Mouse (Mus musculus) embryonic facial prominence, embryonic 14.5 days (tissue): ENCODE measurements around the gene Frzb. TPM values are rescaled to one million over a fixed set of nuclear protein-coding genes. Genes with fewer than 3 reads are reported as not detected.
A peak's percentile ranks its signal among the peaks of the same experiment; 100 is the strongest.

Experiments used
- ATAC-seq: fragments of 200-750 bp; cut with Nextera tagmentation; 2 replicates; pipeline ENCODE4 v1.8.0; 2017; ENCODE audit warnings: low read depth, moderate number of reproducible peaks, moderate TSS enrichment
- DNase-seq: peaks from one replicate; pipeline ENCODE4 v3.0.0-alpha.2; 2015; ENCODE audit warnings: low spot score
- H3K27ac ChIP-seq: fragments of 300-500 bp; sonication (generic); replicated peaks from 2 replicates; pipeline ENCODE4 v1.5.1; 2014; ENCODE audit warnings: low read depth, mild to moderate bottlenecking, low read length, moderate library complexity
- H3K27me3 ChIP-seq: fragments of 300-500 bp; sonication (generic); replicated peaks from 2 replicates; pipeline ENCODE4 v1.6.1; 2014; ENCODE audit warnings: low read length; ENCODE audit not compliant: control insufficient read depth, insufficient read depth
- H3K36me3 ChIP-seq: fragments of 300-500 bp; sonication (generic); 2 replicates; pipeline ENCODE4 v1.6.1; 2014; ENCODE audit warnings: low read length, mixed read lengths; ENCODE audit not compliant: control insufficient read depth, insufficient read depth
- H3K4me1 ChIP-seq: fragments of 300-500 bp; sonication (generic); 2 replicates; pipeline ENCODE4 v1.6.1; 2014; ENCODE audit warnings: antibody characterized with exemption, low read length; ENCODE audit not compliant: control insufficient read depth, insufficient read depth
- H3K4me2 ChIP-seq: fragments of 300-500 bp; sonication (generic); 2 replicates; pipeline ENCODE4 v1.6.1; 2014; ENCODE audit warnings: low read depth, mild to moderate bottlenecking, low read length, moderate library complexity, mixed read lengths
- H3K4me3 ChIP-seq: fragments of 300-500 bp; sonication (generic); 2 replicates; pipeline ENCODE4 v1.5.1; 2014; ENCODE audit warnings: low read depth, mild to moderate bottlenecking, low read length
- H3K9ac ChIP-seq: fragments of 300-500 bp; sonication (generic); 2 replicates; pipeline ENCODE4 v1.6.1; 2014; ENCODE audit warnings: low read depth, mild to moderate bottlenecking, low read length, moderate library complexity, mixed read lengths
- H3K9me3 ChIP-seq: fragments of 300-500 bp; sonication (generic); 2 replicates; pipeline ENCODE4 v1.6.1; 2016; ENCODE audit warnings: low read length; ENCODE audit not compliant: control insufficient read depth
- whole genome bisulfite sequencing: fragments of 180-500 bp; shearing (Covaris S2); extraction: QIAGEN DNeasy Blood & Tissue Kit; methylation state at CpG from one replicate; pipeline ENCODE4 v1.1.7; 2014; 5-methylcytosine and 5-hydroxymethylcytosine counted together
- polyA plus RNA-seq: library from polyadenylated mRNA; unstranded; fragments of >200 nt; fragmentation: Nextera tagmentation; extraction: Ambion mirVana; gene quantifications from 2 replicates; pipeline ENCODE4 v1.2.1, GENCODE M21; 2014

Frzb gene
- polyA plus RNA-seq, 1 experiment from 2014 or later = 22.3 TPM

DNA sequence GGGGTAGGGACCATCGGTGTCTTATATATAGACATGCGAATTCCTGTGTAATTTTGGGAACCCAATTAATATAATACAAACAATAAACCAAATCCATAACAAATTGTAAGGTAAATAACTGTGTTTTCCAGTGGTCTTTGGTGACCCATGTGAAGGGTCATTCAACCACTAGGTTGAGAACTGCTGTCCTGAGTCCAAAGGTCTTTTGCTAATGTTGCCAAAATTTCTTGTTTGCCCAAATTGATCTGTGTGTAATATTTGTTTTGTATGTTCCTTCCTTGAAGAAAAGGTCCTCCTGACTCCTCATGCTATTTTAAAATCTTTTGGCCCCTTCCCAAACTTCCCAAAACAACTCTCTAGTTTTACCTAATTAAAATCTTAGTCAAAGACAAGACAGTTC, 61.2 kb downstream of the Frzb start:
- no peaks in the 10 kb centered on the region for H3K27me3 ChIP-seq
- H3K4me1 ChIP-seq = peaks cover 16% of the 10 kb centered on the region
- 92% methylated on average over 2 of the region's 2 CpGs for WGBS
- H3K4me2 ChIP-seq = no peak overlapping the region
- H3K27ac ChIP-seq = no peak overlapping the region
- DNase-seq (no peak), ATAC-seq (no peak)
- H3K4me3 ChIP-seq = no peak overlapping the region
- H3K9me3 ChIP-seq = no peaks in the 10 kb centered on the region
- no peaks in the 10 kb centered on the region for H3K36me3 ChIP-seq
- H3K9ac ChIP-seq = no peak overlapping the region

DNA sequence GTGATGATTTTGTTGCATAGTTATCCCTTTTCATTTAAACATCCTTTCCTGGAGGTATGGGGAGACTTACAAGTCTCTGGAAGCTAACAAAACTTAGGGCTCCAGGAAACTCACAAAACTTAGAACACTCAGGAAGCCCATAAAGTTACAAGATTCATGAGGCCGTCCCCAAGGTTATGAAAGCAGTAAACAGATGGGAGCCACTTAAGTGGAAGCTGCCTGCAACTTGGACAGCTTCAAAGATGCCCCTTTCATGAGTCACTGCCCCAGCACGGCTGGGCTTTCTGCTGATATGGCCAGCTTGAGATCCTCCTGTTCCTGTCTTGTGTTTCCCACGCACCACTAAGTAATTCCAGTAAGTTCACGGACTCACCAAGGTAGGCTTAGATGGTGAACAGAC, 63.0 kb downstream of the Frzb start:
- Histone ChIP-seq H3K36me3 (no peaks in the 10 kb centered on the region), H3K4me2 (no peak overlapping the region), H3K9me3 (no peaks in the 10 kb centered on the region), H3K4me3 (no peak overlapping the region), H3K4me1 (peaks cover 16% of the 10 kb centered on the region), H3K27ac (no peak overlapping the region), H3K9ac (no peak overlapping the region), H3K27me3 (no peaks in the 10 kb centered on the region)
- 79% methylated on average over 4 of the region's 4 CpGs for whole genome bisulfite sequencing
- ATAC-seq = no peak
- DNase-seq = no peak

DNA sequence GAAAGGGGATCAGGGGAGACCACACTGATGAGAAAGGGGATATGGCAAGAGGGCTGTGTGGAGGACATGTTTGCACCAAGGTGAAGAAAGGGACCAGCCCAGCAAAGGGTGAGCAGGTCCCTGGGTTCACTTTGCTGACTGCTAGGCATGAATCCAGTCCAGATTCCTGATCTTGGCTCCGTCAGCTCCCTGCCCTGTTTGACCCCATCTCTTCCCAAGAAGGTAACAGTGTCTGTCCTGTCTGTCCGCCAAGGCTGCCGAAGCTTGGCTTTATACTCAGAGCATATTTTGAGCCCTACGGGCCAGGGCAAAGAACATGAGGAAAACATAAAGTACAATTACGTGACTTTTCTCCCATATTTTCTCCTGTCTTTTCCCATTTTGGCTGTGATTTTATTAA, 67.6 kb downstream of the Frzb start:
- Histone ChIP-seq H3K27ac (no peak overlapping the region), H3K9me3 (no peaks in the 10 kb centered on the region), H3K4me2 (no peak overlapping the region), H3K27me3 (no peaks in the 10 kb centered on the region), H3K36me3 (no peaks in the 10 kb centered on the region), H3K4me3 (no peak overlapping the region), H3K9ac (no peak overlapping the region), H3K4me1 (no peaks in the 10 kb centered on the region)
- no peak for DNase-seq
- WGBS = 73% methylated on average over 5 of the region's 5 CpGs
- ATAC-seq = no peak

DNA sequence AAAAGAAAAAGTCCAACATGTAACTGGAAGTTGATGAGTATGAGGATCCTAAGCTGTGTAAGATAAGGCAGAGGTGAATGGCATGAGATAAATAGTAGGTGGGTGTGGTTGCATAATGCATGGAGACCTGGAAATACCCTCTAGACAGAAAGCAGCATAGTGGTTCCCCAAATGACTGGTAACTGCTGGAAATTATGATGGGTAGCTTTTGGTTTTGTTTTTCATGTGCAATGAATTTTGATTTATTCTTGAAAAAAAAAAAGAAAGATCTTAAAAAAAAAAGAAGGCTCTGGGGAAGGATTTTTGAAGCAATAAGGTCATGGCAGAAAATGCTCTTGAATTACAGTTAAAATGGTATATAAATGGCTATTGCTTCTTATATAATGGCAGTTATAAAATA, 72.5 kb downstream of the Frzb start:
- Histone ChIP-seq H3K9ac (no peak overlapping the region), H3K4me3 (no peak overlapping the region), H3K27me3 (no peaks in the 10 kb centered on the region), H3K27ac (no peak overlapping the region), H3K4me2 (no peak overlapping the region), H3K4me1 (no peaks in the 10 kb centered on the region), H3K36me3 (no peaks in the 10 kb centered on the region), H3K9me3 (no peaks in the 10 kb centered on the region)
- DNase-seq (no peak), ATAC-seq (no peak)

DNA sequence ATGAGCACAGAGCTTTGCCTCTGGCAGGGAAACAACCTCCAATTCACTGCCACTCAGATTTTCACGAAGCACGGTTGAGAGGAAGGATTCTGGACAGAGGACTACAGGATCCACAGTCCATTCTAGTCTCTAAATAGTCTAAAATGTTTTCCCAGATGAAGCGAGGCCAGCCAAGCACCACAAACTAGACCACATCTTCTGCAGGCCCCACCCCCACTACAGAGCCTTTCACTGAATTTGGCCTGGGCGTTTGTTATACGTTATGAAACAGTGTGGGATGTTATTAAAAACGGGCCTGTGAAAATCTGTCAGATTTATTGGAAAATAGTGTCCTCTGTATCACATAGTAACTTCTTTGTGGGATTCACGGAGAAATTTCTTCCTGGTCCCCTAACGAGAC, 76.0 kb downstream of the Frzb start:
- Histone ChIP-seq H3K27me3 (no peaks in the 10 kb centered on the region), H3K4me3 (no peak overlapping the region), H3K36me3 (no peaks in the 10 kb centered on the region), H3K9ac (no peak overlapping the region), H3K27ac (no peak overlapping the region), H3K9me3 (no peaks in the 10 kb centered on the region), H3K4me2 (no peak overlapping the region), H3K4me1 (no peaks in the 10 kb centered on the region)
- 67% methylated on average over 8 of the region's 8 CpGs for WGBS
- DNase-seq = peak; percentile 34
- no peak for ATAC-seq

Other genes with a start within 250 kb of the Frzb start
- not detected in 2 replicates for gene Prdx6b, start 155.2 kb downstream of the Frzb start, polyA plus RNA-seq
- gene Dnajc10, start 132.2 kb downstream of the Frzb start, polyA plus RNA-seq = 84.2 and 87.8 TPM in 2 replicates
- gene Nckap1, start 133.8 kb upstream of the Frzb start, polyA plus RNA-seq = 61.2 and 67.6 TPM in 2 replicates
- gene Dusp19, start 169.4 kb upstream of the Frzb start, polyA plus RNA-seq = 18.1 and 19.3 TPM in 2 replicates
- gene Nup35, start 169.6 kb upstream of the Frzb start, polyA plus RNA-seq = 41.8 and 43.4 TPM in 2 replicates